Comparison of ENCODE assay signal across 9 mouse cellular contexts in genomic region chr12:73671540-73671939, GRCm38 (mm10).
DNase-seq lines count a peak whose midpoint lies in the region; ATAC-seq and TF ChIP-seq lines count a peak whose summit lies in the region.
"Had no signal": no experiment of that assay in that cellular context is flagged by ENCODE, and none has a peak within 500 bp of the region (broad histone marks: within the 10 kb centered on the region; RNA-seq: fewer than 3 reads in every experiment).

No protein-coding gene starts in this region.

- peak overlapping the region; percentile 43 for H3K27ac ChIP-seq in layer of hippocampus, adult 2 months
- peak overlapping the region; percentile 57 for H3K27ac ChIP-seq in forebrain, embryonic 13.5 days

- H3K36me3 ChIP-seq in forebrain, embryonic 13.5 days (ENCODE audit: poor library complexity, severe bottlenecking), result no peaks in the 10 kb centered on the region
- H3K36me3 ChIP-seq: limb, embryonic 15.5 days had no signal

- H3K9me3 ChIP-seq in forebrain, embryonic 13.5 days (replicated peaks), result no peaks in the 10 kb centered on the region
- H3K9me3 ChIP-seq: limb, embryonic 15.5 days had no signal

- peaks cover 16% of the 10 kb centered on the region for H3K4me1 ChIP-seq in forebrain, embryonic 13.5 days

- no peak for TF ChIP-seq CTCF in layer of hippocampus, adult 2 months (conservative IDR thresholded peaks at IDR 0.05)

- H3K4me2 ChIP-seq in forebrain, embryonic 13.5 days, result no peak overlapping the region
- H3K4me2 ChIP-seq: limb, embryonic 15.5 days had no signal

- peak; percentile 60; the same call in 1 of the 2 replicates for ATAC-seq in forebrain, embryonic 13.5 days
- ATAC-seq in neutrophil, adult 5-6 weeks (ENCODE audit: extremely low read depth, insufficient number of reproducible peaks, low FRiP score, poor library complexity, severe bottlenecking), result peak; percentile 51

- WGBS in forebrain, embryonic 13.5 days, result 26% methylated on average over 3 of the region's 3 CpGs

- no peak for DNase-seq in layer of hippocampus, adult 2 months (ENCODE audit: low spot score in 2 of 2)
- no peak for DNase-seq in layer of hippocampus, adult 18-20 months (ENCODE audit: low spot score in 2 of 2)
- DNase-seq in kidney, postnatal 14 days, result peak; percentile 63
- no peak for DNase-seq in cerebellum, adult 8-10 months
- DNase-seq in cerebellum, adult 11 months, result no peak
- DNase-seq in thymus, postnatal 25 days, result no peak

- H3K4me3 ChIP-seq in layer of hippocampus, adult 2 months, result no peak overlapping the region
- no peak overlapping the region for H3K4me3 ChIP-seq in forebrain, embryonic 13.5 days
- H3K4me3 ChIP-seq: limb, embryonic 15.5 days had no signal

- no peak overlapping the region for H3K9ac ChIP-seq in forebrain, embryonic 13.5 days
- H3K9ac ChIP-seq: limb, embryonic 15.5 days had no signal

- H3K27me3 ChIP-seq in forebrain, embryonic 13.5 days, result no peaks in the 10 kb centered on the region
- H3K27me3 ChIP-seq: limb, embryonic 15.5 days had no signal
